Comparison of ENCODE assay signal across 9 mouse cellular contexts in the genomic region with DNA sequence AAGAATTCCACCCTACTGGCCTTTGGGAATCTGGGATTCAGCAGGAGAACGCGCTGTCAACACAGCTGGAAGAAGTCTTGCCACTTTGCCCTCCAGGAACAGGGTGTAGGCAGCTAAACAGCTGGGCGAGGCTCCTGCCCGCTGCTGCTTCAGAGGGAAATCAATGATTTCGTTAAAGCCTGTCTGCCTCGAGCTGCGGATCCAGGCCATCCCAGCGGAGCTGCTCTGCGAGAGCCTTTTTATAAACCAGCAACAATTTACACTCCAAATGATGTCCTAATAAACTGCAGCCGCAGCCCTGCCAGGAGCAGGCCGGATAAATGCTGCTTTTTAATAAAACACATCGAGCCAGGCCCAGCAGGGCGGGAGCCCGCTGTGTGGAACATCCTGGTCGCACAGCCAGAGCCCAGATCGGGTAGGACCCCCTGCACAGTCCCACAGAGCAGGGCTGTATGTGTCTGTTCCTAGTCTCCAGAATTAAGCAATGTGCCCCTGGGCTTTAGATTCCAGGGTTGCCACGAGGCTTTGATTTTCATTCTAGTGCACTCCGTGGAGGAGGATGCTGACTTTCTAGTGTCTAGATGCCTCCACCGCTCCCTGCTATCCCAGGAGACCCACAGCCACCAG.
DNase-seq lines count a peak whose midpoint lies in the region; ATAC-seq lines count a peak whose summit lies in the region.
"Had no signal": no experiment of that assay in that cellular context is flagged by ENCODE, and none has a peak within 500 bp of the region (broad histone marks: within the 10 kb centered on the region; RNA-seq: fewer than 3 reads in every experiment).

No protein-coding gene starts in this region.

- peak overlapping the region; percentile 38 for H3K4me2 ChIP-seq in heart, embryonic 11.5 days
- H3K4me2 ChIP-seq in hindbrain, embryonic 16.5 days (ENCODE audit: low read length), result peak overlapping the region; percentile 42
- H3K4me2 ChIP-seq in neural tube, embryonic 13.5 days, result peak overlapping the region; percentile 40

- H3K27me3 ChIP-seq in heart, embryonic 11.5 days (ENCODE audit: control insufficient read depth, insufficient read depth, low read length), result peaks cover 5% of the 10 kb centered on the region
- H3K27me3 ChIP-seq in embryonic facial prominence, embryonic 10.5 days (replicated peaks; ENCODE audit: low read depth, poor library complexity, severe bottlenecking), result peaks cover 14% of the 10 kb centered on the region; the same call in 1 of the 2 replicates
- no peaks in the 10 kb centered on the region for H3K27me3 ChIP-seq in hindbrain, embryonic 16.5 days (replicated peaks; ENCODE audit: control insufficient read depth, insufficient read depth, low read length)
- no peaks in the 10 kb centered on the region for H3K27me3 ChIP-seq in neural tube, embryonic 13.5 days

- 14% methylated on average over 19 of the region's 19 CpGs for WGBS in heart, embryonic 11.5 days (ENCODE audit: insufficient replicate concordance)
- WGBS in embryonic facial prominence, embryonic 10.5 days, result 6% methylated on average over 19 of the region's 19 CpGs
- WGBS in hindbrain, embryonic 16.5 days, result 6% methylated on average over 18 of the region's 19 CpGs
- WGBS in neural tube, embryonic 13.5 days, result 7% methylated on average over 19 of the region's 19 CpGs

- no peak for DNase-seq in heart, adult 9 months (ENCODE audit: low spot score in 2 of 2)
- peak; percentile 28 for DNase-seq in embryonic facial prominence, embryonic 10.5 days (ENCODE audit: low spot score)
- DNase-seq in yolk sac, embryonic 10.5 days (ENCODE audit: low spot score), result no peak
- DNase-seq in kidney, postnatal 36 days, result no peak
- no peak for DNase-seq in frontal cortex, postnatal 36 days (ENCODE audit: low spot score in 2 of 2)
- DNase-seq: layer of hippocampus, postnatal 36 days had no signal

- H3K9me3 ChIP-seq in heart, embryonic 11.5 days (replicated peaks; ENCODE audit: control insufficient read depth, low read length), result no peaks in the 10 kb centered on the region
- H3K9me3 ChIP-seq in embryonic facial prominence, embryonic 10.5 days, result no peaks in the 10 kb centered on the region
- H3K9me3 ChIP-seq in hindbrain, embryonic 16.5 days (ENCODE audit: control insufficient read depth, low read length), result no peaks in the 10 kb centered on the region
- no peaks in the 10 kb centered on the region for H3K9me3 ChIP-seq in neural tube, embryonic 13.5 days

- no peak overlapping the region for H3K9ac ChIP-seq in heart, embryonic 11.5 days (ENCODE audit: low read depth, low read length)
- peak overlapping the region; percentile 47 for H3K9ac ChIP-seq in hindbrain, embryonic 16.5 days (ENCODE audit: low read depth, low read length)
- peak overlapping the region; percentile 41; the same call in 1 of the 2 replicates for H3K9ac ChIP-seq in neural tube, embryonic 13.5 days

- no peaks in the 10 kb centered on the region for H3K4me1 ChIP-seq in heart, embryonic 11.5 days (ENCODE audit: control insufficient read depth, insufficient read depth, low read length)
- H3K4me1 ChIP-seq in embryonic facial prominence, embryonic 10.5 days, result peaks cover 7% of the 10 kb centered on the region
- peaks cover 4% of the 10 kb centered on the region for H3K4me1 ChIP-seq in hindbrain, embryonic 16.5 days (ENCODE audit: control insufficient read depth, insufficient read depth, low read depth, low read length)
- H3K4me1 ChIP-seq in neural tube, embryonic 13.5 days (replicated peaks), result peaks cover 7% of the 10 kb centered on the region

- no peaks in the 10 kb centered on the region for H3K36me3 ChIP-seq in heart, embryonic 11.5 days (ENCODE audit: control insufficient read depth, insufficient read depth, low read length)
- no peaks in the 10 kb centered on the region for H3K36me3 ChIP-seq in embryonic facial prominence, embryonic 10.5 days (replicated peaks)
- no peaks in the 10 kb centered on the region for H3K36me3 ChIP-seq in hindbrain, embryonic 16.5 days (ENCODE audit: control insufficient read depth, insufficient read depth, low read length)
- no peaks in the 10 kb centered on the region for H3K36me3 ChIP-seq in neural tube, embryonic 13.5 days

- no peak overlapping the region for H3K4me3 ChIP-seq in heart, embryonic 11.5 days (ENCODE audit: low read depth, low read length)
- H3K4me3 ChIP-seq in embryonic facial prominence, embryonic 10.5 days, result peak overlapping the region; percentile 40
- H3K4me3 ChIP-seq in hindbrain, embryonic 16.5 days (ENCODE audit: low read length), result no peak overlapping the region
- H3K4me3 ChIP-seq in neural tube, embryonic 13.5 days, result 0 out of 2 replicates have a peak overlapping the region, but pooled peaks have one; percentile 11

- no peak overlapping the region for H3K27ac ChIP-seq in heart, embryonic 11.5 days (ENCODE audit: low read depth, low read length)
- no peak overlapping the region for H3K27ac ChIP-seq in embryonic facial prominence, embryonic 10.5 days (replicated peaks)
- H3K27ac ChIP-seq in hindbrain, embryonic 16.5 days (ENCODE audit: low read depth, low read length), result no peak overlapping the region
- peak overlapping the region; percentile 66 for H3K27ac ChIP-seq in neural tube, embryonic 13.5 days (replicated peaks)

- ATAC-seq in heart, embryonic 11.5 days (replicated peaks; ENCODE audit: insufficient number of reproducible peaks, low FRiP score, low TSS enrichment), result no peak
- ATAC-seq in hindbrain, embryonic 16.5 days, result peak; percentile 68
- peak; percentile 76 for ATAC-seq in neural tube, embryonic 13.5 days (ENCODE audit: low read depth)

Comparison
In these comparisons a context has a peak if more than half of its experiments do, and no peak if none do; other contexts are left out.
1. H3K4me3 ChIP-seq: peak in embryonic facial prominence, embryonic 10.5 days (single experiment) and neural tube, embryonic 13.5 days (single experiment); none in heart, embryonic 11.5 days (single experiment) and hindbrain, embryonic 16.5 days (single experiment).
2. Peak in every context shown above with its lines, with median percentiles within 50 percentile points of each other: H3K4me2 ChIP-seq.